Mouse (Mus musculus): Measurements from ENCODE around the gene Tnfsf13.

The Tnfsf13 gene

DNA sequence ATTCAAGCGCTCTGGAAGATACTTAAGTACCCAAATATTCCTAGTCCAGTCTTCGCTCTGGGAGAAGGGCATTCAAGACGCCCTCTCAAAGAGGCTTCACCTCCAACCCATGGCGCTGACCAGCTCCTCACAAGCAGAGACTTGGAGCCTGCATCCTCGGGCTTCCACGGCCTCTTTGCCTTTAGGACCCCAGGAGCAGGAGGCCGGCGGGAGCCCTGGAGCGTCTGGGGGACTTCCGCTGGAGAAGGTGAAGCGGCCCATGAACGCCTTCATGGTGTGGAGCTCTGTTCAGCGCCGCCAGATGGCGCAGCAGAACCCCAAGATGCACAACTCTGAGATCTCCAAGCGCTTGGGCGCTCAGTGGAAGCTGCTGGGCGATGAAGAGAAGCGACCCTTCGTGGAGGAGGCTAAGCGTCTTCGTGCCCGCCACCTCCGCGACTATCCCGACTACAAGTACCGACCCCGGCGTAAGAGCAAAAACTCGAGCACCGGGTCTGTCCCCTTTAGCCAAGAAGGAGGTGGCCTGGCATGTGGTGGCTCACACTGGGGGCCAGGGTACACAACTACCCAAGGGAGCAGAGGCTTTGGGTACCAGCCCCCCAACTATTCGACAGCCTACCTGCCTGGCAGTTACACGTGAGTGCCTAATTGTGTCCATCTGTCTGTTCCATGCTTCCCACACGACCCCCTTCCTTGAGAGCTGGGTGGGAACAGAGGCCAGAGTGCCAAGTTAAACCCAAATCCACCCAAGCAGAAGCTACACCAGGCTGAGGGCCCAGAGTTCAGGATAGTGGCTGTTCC lies 30.1 kb downstream of the Tnfsf13 start, which contains the start of gene Sox15:
Gene Sox15 (plus strand): TSS at position 51 of the 801 bp plus-strand sequence.
- no peak for DNase-seq (ENCODE audit: low spot score in 2 of 2)

DNA sequence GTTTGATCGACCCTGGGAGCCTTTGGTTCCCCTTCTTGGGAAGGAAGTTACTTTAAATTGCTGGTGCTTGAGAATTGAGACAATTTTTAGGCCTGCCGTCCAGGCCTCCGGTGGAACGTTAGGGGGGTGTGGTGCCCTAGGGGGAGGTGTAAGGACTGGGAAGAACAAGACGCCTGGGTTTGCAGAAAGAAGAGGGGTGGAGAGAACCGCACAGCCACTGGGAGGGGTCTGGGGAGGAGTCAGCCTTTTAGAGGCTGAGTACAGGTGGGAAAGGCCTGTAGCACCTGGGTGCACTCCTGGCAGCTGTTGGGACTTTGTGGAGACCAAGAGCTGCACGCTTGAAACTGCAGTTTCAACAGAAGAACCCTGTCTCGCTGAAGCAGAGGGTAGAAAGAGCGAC lies 30.8 kb downstream of the Tnfsf13 start:
- DNase-seq (ENCODE audit: low spot score in 2 of 2), result no peak

DNA sequence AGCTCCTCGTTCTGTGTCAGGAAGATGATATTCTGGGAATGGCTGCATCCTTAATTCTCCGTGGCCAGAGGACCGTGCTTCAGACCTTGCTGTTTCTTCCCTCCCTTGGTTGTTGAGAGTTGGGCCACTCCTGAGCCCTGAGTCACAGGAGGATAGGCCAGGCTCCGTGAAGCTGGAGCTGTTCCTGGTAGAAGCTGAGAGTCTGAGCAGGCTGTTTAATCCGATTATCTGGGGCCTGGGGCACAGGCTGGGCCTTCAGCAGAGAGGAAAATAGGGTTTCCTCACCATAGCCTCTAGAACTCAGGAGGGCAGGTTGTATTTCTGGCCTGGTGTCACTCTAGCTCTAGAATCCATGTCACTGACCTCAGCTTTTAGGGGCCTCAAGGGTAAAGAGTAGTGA lies 32.2 kb downstream of the Tnfsf13 start:
- DNase-seq (ENCODE audit: low spot score in 2 of 2), result no peak

DNA sequence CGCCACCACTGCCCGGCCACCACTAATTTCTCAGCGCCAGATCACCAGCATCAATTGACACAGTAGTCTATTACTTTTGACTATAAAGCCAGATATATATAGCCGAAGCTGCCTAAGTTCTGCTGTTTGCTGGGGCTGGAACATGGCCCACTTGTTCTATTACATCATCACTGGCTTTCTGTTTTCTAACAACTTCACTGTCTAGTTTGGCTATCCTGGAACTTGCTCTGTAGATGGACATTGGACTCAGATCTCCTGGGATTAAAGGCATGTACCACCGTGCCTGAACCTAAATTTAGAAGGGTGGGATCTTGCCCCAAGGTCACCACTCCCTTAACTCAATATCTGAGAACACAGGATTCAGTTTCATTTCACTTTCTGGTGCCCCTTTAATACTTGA lies 39.7 kb downstream of the Tnfsf13 start:
- DNase-seq (ENCODE audit: low spot score in 2 of 2), result no peak

DNA sequence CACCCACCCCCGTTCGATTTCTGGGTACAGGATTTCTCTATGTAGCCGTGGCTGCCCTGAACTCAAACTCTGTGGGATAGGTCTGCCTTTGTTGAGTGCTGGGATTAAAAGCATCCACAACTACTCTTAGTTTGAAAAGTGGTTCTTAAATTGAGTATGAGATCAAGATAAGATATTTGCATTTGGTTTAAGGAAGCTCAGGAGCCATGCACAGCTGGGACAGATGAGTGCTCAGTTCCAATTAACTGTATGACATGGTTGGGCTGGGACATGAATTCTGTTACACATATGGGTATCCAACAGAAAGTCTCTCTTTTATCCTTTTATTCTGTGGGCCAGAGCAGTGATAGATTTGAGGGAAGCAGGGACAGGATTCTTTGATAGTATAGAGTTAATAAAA lies 50.1 kb downstream of the Tnfsf13 start:
- no peak for DNase-seq (ENCODE audit: low spot score in 2 of 2)

DNA sequence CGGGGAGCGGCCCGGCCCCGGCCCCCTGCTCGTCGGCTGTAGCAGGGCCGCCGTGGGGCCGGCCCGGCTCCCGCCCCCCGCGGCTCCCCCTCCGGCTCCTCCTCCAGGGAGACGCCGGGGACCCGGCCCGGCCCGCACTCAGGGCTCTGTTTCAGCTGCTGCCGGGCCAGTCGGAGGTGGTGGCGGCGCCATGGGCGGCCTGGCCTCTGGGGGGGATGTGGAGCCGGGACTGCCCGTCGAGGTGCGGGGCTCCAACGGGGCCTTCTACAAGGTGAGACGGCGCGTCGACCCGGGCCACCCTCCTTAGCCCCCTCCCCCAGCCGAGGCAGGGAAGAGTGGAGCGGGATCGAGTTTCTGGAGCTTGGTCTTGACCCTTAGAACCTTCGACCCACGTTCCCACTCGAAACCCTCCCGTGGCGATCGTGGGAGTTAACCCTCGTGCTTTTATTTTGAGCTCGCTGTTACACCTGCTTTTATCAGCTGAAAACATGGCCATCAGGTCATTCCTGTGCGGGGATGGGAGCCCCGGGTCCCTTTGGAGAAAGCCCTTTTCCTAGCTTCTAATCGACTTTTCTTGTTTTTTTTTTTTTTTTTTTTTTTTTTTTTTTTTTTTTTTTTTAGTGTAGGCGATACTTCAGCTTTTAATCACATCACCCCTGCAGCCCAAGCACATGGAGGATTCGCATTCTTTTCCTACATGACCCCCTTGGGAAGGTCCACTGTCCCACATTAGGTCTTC lies 52.3 kb downstream of the Tnfsf13 start:
- DNase-seq (ENCODE audit: low spot score in 2 of 2), result no peak

Data from natural killer cell, adult 2 months (primary cell).